Mouse (Mus musculus): ENCODE measurements around the gene Gm128. TPM values are rescaled to one million over a fixed set of nuclear protein-coding genes. Genes with fewer than 3 reads are reported as not detected.
A peak's percentile ranks its signal among the peaks of the same experiment; 100 is the strongest.
"Not testable (repeated sequence)": the region's sequence is repeated elsewhere in the genome, so short reads cannot be mapped to it uniquely, and the experiment has no call there.

Gm128 gene
- total and polyA plus RNA-seq, 3 experiments = 0.16 TPM; not detected in 2

- H3K4me3 ChIP-seq; H3K36me3 ChIP-seq (ENCODE audit: control insufficient read depth, insufficient read depth, low read length); H3K4me1 ChIP-seq (ENCODE audit: control insufficient read depth, insufficient read depth, low read length); H3K27ac ChIP-seq; intact Hi-C loops (cut with DNase I); H3K27me3 ChIP-seq (ENCODE audit: control insufficient read depth, insufficient read depth, low read length); H3K79me2 ChIP-seq (replicated peaks; ENCODE audit: control insufficient read depth, insufficient read depth, low read length); H3K9ac ChIP-seq (ENCODE audit: low read depth, low read length); DNase-seq: not testable (repeated sequence)
- 93% methylated on average over 9 of the region's 10 CpGs for WGBS
- peak; percentile 22 for TF ChIP-seq CTCF (IDR thresholded peaks at IDR 0.05)
These were observed 28.3 kb downstream of the Gm128 start for GRCm38 (mm10) chr3:95212889-95213608.

GRCm38 (mm10) chr3:95210585-95210984, 30.8 kb downstream of the Gm128 start:
- WGBS = 64% methylated on average over 2 of the region's 2 CpGs
- intact Hi-C loops (cut with DNase I) = no loop called here
- Histone ChIP-seq H3K4me3 (no peak overlapping the region), H3K27me3 (ENCODE audit: control insufficient read depth, insufficient read depth, low read length) (no peaks in the 10 kb centered on the region), H3K79me2 (replicated peaks; ENCODE audit: control insufficient read depth, insufficient read depth, low read length) (no peaks in the 10 kb centered on the region), H3K36me3 (ENCODE audit: control insufficient read depth, insufficient read depth, low read length) (no peaks in the 10 kb centered on the region; the same call in 1 of the 2 replicates), H3K4me1 (ENCODE audit: control insufficient read depth, insufficient read depth, low read length) (no peaks in the 10 kb centered on the region), H3K27ac (no peak overlapping the region), H3K9ac (ENCODE audit: low read depth, low read length) (no peak overlapping the region)
- TF ChIP-seq EP300 (IDR thresholded peaks at IDR 0.05; ENCODE audit: insufficient read depth, low read depth, low read length) = no peak
- no peak for TF ChIP-seq CTCF (IDR thresholded peaks at IDR 0.05)
- TF ChIP-seq POLR2A (IDR thresholded peaks at IDR 0.05; ENCODE audit: insufficient read depth, low read depth, low read length) = no peak
- DNase-seq = no peak

- Histone ChIP-seq H3K27me3 (ENCODE audit: control insufficient read depth, insufficient read depth, low read length) (no peaks in the 10 kb centered on the region), H3K4me3 (no peak overlapping the region), H3K79me2 (replicated peaks; ENCODE audit: control insufficient read depth, insufficient read depth, low read length) (no peaks in the 10 kb centered on the region), H3K36me3 (ENCODE audit: control insufficient read depth, insufficient read depth, low read length) (no peaks in the 10 kb centered on the region), H3K4me1 (ENCODE audit: control insufficient read depth, insufficient read depth, low read length) (no peaks in the 10 kb centered on the region), H3K27ac (no peak overlapping the region), H3K9ac (ENCODE audit: low read depth, low read length) (no peak overlapping the region)
- WGBS = 81% methylated on average over 4 of the region's 4 CpGs
- intact Hi-C loops (cut with DNase I) = no loop called here
- TF ChIP-seq EP300 (IDR thresholded peaks at IDR 0.05; ENCODE audit: insufficient read depth, low read depth, low read length) = no peak
- no peak for TF ChIP-seq POLR2A (IDR thresholded peaks at IDR 0.05; ENCODE audit: insufficient read depth, low read depth, low read length)
- TF ChIP-seq CTCF (IDR thresholded peaks at IDR 0.05) = no peak
- no peak for DNase-seq
These were observed 33.1 kb downstream of the Gm128 start for GRCm38 (mm10) chr3:95208286-95208685.

GRCm38 (mm10) chr3:95203880-95204279, 37.5 kb downstream of the Gm128 start:
- Histone ChIP-seq H3K4me1 (ENCODE audit: control insufficient read depth, insufficient read depth, low read length) (no peaks in the 10 kb centered on the region), H3K27ac (no peak overlapping the region), H3K79me2 (replicated peaks; ENCODE audit: control insufficient read depth, insufficient read depth, low read length) (no peaks in the 10 kb centered on the region), H3K4me3 (no peak overlapping the region), H3K9ac (ENCODE audit: low read depth, low read length) (no peak overlapping the region), H3K27me3 (ENCODE audit: control insufficient read depth, insufficient read depth, low read length) (no peaks in the 10 kb centered on the region), H3K36me3 (ENCODE audit: control insufficient read depth, insufficient read depth, low read length) (no peaks in the 10 kb centered on the region; the same call in none of the 2 replicates)
- no peak for DNase-seq
- 89% methylated on average over 6 of the region's 6 CpGs for WGBS
- intact Hi-C loops (cut with DNase I) = no loop called here
- TF ChIP-seq CTCF (IDR thresholded peaks at IDR 0.05) = no peak
- no peak for TF ChIP-seq POLR2A (IDR thresholded peaks at IDR 0.05; ENCODE audit: insufficient read depth, low read depth, low read length)
- no peak for TF ChIP-seq EP300 (IDR thresholded peaks at IDR 0.05; ENCODE audit: insufficient read depth, low read depth, low read length)

GRCm38 (mm10) chr3:95200562-95200961, 40.8 kb downstream of the Gm128 start:
- no peak overlapping the region for H3K9ac ChIP-seq (ENCODE audit: low read depth, low read length)
- H3K79me2 ChIP-seq (replicated peaks; ENCODE audit: control insufficient read depth, insufficient read depth, low read length) = no peaks in the 10 kb centered on the region
- no peaks in the 10 kb centered on the region for H3K27me3 ChIP-seq (ENCODE audit: control insufficient read depth, insufficient read depth, low read length)
- H3K27ac ChIP-seq = no peak overlapping the region
- H3K4me3 ChIP-seq = no peak overlapping the region
- H3K4me1 ChIP-seq (ENCODE audit: control insufficient read depth, insufficient read depth, low read length) = no peaks in the 10 kb centered on the region
- intact Hi-C loops (cut with DNase I) = no loop called here
- no peaks in the 10 kb centered on the region; the same call in none of the 2 replicates for H3K36me3 ChIP-seq (ENCODE audit: control insufficient read depth, insufficient read depth, low read length)
- 87% methylated on average over 2 of the region's 2 CpGs for WGBS
- no peak for TF ChIP-seq EP300 (IDR thresholded peaks at IDR 0.05; ENCODE audit: insufficient read depth, low read depth, low read length)
- no peak for TF ChIP-seq POLR2A (IDR thresholded peaks at IDR 0.05; ENCODE audit: insufficient read depth, low read depth, low read length)
- TF ChIP-seq CTCF (IDR thresholded peaks at IDR 0.05) = no peak
- DNase-seq = no peak

GRCm38 (mm10) chr3:95200132-95200531, 41.3 kb downstream of the Gm128 start:
- Histone ChIP-seq H3K36me3 (ENCODE audit: control insufficient read depth, insufficient read depth, low read length) (no peaks in the 10 kb centered on the region; the same call in none of the 2 replicates), H3K4me1 (ENCODE audit: control insufficient read depth, insufficient read depth, low read length) (no peaks in the 10 kb centered on the region), H3K9ac (ENCODE audit: low read depth, low read length) (no peak overlapping the region), H3K4me3 (no peak overlapping the region), H3K79me2 (replicated peaks; ENCODE audit: control insufficient read depth, insufficient read depth, low read length) (no peaks in the 10 kb centered on the region), H3K27ac (no peak overlapping the region), H3K27me3 (ENCODE audit: control insufficient read depth, insufficient read depth, low read length) (no peaks in the 10 kb centered on the region)
- no peak for DNase-seq
- 86% methylated on average over 7 of the region's 7 CpGs for WGBS
- intact Hi-C loops (cut with DNase I) = no loop called here
- TF ChIP-seq EP300 (IDR thresholded peaks at IDR 0.05; ENCODE audit: insufficient read depth, low read depth, low read length) = no peak

Data from heart, adult 2 months (tissue).